ENCODE assay signal across 11 mouse cellular contexts in genomic region chr14:76772781-76773438, GRCm38 (mm10).
DNase-seq lines count a peak whose midpoint lies in the region; ATAC-seq and TF ChIP-seq lines count a peak whose summit lies in the region.
"Had no signal": no experiment of that assay in that cellular context is flagged by ENCODE, and none has a peak within 500 bp of the region (broad histone marks: within the 10 kb centered on the region; RNA-seq: fewer than 3 reads in every experiment).

No protein-coding gene starts in this region.

- no peak for DNase-seq in left cerebral cortex, adult 2 months (ENCODE audit: extremely low spot score in 1 of 2, low spot score in 2 of 2)
- no peak for DNase-seq in left cerebral cortex, postnatal 10 days (ENCODE audit: extremely low spot score in 1 of 2, low spot score in 2 of 2)
- peak; percentile 36 for DNase-seq in forebrain, embryonic 10.5 days (ENCODE audit: extremely low spot score, low spot score)
- no peak for DNase-seq in adrenal gland, adult (ENCODE audit: inconsistent age in 2 of 2, low spot score in 1 of 2)
- DNase-seq in kidney, adult 18-20 months, result no peak
- DNase-seq: heart, adult 11 months; kidney, adult 11 months; layer of hippocampus, postnatal 36 days had no signal

- no peak overlapping the region for H3K4me3 ChIP-seq in left cerebral cortex, adult 2 months
- H3K4me3 ChIP-seq in forebrain, embryonic 10.5 days, result no peak overlapping the region
- no peak overlapping the region for H3K4me3 ChIP-seq in hindbrain, embryonic 13.5 days
- no peak overlapping the region for H3K4me3 ChIP-seq in neural tube, embryonic 15.5 days (replicated peaks)
- H3K4me3 ChIP-seq: lung, embryonic 15.5 days had no signal

- H3K27ac ChIP-seq in left cerebral cortex, adult 2 months, result 0 out of 2 replicates have a peak overlapping the region, but pooled peaks have one; percentile 33
- H3K27ac ChIP-seq in forebrain, embryonic 10.5 days, result peak overlapping the region; percentile 17; the same call in 1 of the 2 replicates
- H3K27ac ChIP-seq in hindbrain, embryonic 13.5 days, result peak overlapping the region; percentile 71
- H3K27ac ChIP-seq in neural tube, embryonic 15.5 days (replicated peaks), result peak overlapping the region; percentile 56
- H3K27ac ChIP-seq: lung, embryonic 15.5 days had no signal

- H3K4me1 ChIP-seq in forebrain, embryonic 10.5 days, result peaks cover 34% of the 10 kb centered on the region
- H3K4me1 ChIP-seq in hindbrain, embryonic 13.5 days (replicated peaks), result peaks cover 21% of the 10 kb centered on the region
- peaks cover 21% of the 10 kb centered on the region for H3K4me1 ChIP-seq in neural tube, embryonic 15.5 days
- H3K4me1 ChIP-seq: lung, embryonic 15.5 days had no signal

- peak; percentile 37 for TF ChIP-seq CTCF in left cerebral cortex, adult 2 months (IDR thresholded peaks at IDR 0.05)

- H3K9ac ChIP-seq in hindbrain, embryonic 13.5 days, result no peak overlapping the region
- no peak overlapping the region for H3K9ac ChIP-seq in neural tube, embryonic 15.5 days (replicated peaks)
- H3K9ac ChIP-seq: lung, embryonic 15.5 days had no signal

- 68% methylated on average over 11 of the region's 11 CpGs for WGBS in forebrain, embryonic 10.5 days
- 18% methylated on average over 11 of the region's 11 CpGs for WGBS in hindbrain, embryonic 13.5 days
- 16% methylated on average over 11 of the region's 11 CpGs for WGBS in neural tube, embryonic 15.5 days

- H3K27me3 ChIP-seq in forebrain, embryonic 10.5 days (ENCODE audit: poor library complexity, severe bottlenecking), result no peaks in the 10 kb centered on the region
- peaks cover 33% of the 10 kb centered on the region; the same call in 1 of the 2 replicates for H3K27me3 ChIP-seq in hindbrain, embryonic 13.5 days
- H3K27me3 ChIP-seq in neural tube, embryonic 15.5 days (replicated peaks), result no peaks in the 10 kb centered on the region
- H3K27me3 ChIP-seq: lung, embryonic 15.5 days had no signal

- H3K36me3 ChIP-seq in forebrain, embryonic 10.5 days (replicated peaks), result no peaks in the 10 kb centered on the region
- H3K36me3 ChIP-seq in hindbrain, embryonic 13.5 days, result no peaks in the 10 kb centered on the region
- H3K36me3 ChIP-seq in neural tube, embryonic 15.5 days, result no peaks in the 10 kb centered on the region
- H3K36me3 ChIP-seq: lung, embryonic 15.5 days had no signal

- peak; percentile 86 for ATAC-seq in hindbrain, embryonic 13.5 days (ENCODE audit: low FRiP score)
- ATAC-seq in neural tube, embryonic 15.5 days (ENCODE audit: low FRiP score), result peak; percentile 82

- no peaks in the 10 kb centered on the region for H3K9me3 ChIP-seq in forebrain, embryonic 10.5 days
- H3K9me3 ChIP-seq in hindbrain, embryonic 13.5 days, result no peaks in the 10 kb centered on the region
- no peaks in the 10 kb centered on the region for H3K9me3 ChIP-seq in neural tube, embryonic 15.5 days (replicated peaks)
- H3K9me3 ChIP-seq: lung, embryonic 15.5 days had no signal

- H3K4me2 ChIP-seq in hindbrain, embryonic 13.5 days, result peak overlapping the region; percentile 11; the same call in 1 of the 2 replicates
- no peak overlapping the region for H3K4me2 ChIP-seq in neural tube, embryonic 15.5 days
- H3K4me2 ChIP-seq: lung, embryonic 15.5 days had no signal

- intact Hi-C loops in left cerebral cortex, adult 2 months (cut with DNase I), result no loop called here
- intact Hi-C loops in left cerebral cortex, postnatal 10 days (cut with DNase I), result no loop called here

Comparison
In these comparisons a context has a peak if more than half of its experiments do, and no peak if none do; other contexts are left out.
1. H3K27ac ChIP-seq: peak in every context shown above with its lines; median percentile 71 in hindbrain, embryonic 13.5 days; 56 in neural tube, embryonic 15.5 days; 33 in left cerebral cortex, adult 2 months; 17 in forebrain, embryonic 10.5 days.